Mouse (Mus musculus) forebrain, embryonic 10.5 days (tissue): ENCODE data around the gene Cdyl. TPM values are rescaled to one million over a fixed set of nuclear protein-coding genes. Genes with fewer than 3 reads are reported as not detected.
A peak's percentile ranks its signal among the peaks of the same experiment; 100 is the strongest.

Experiments used
- DNase-seq: peaks from one replicate; pipeline ENCODE4 v3.0.0-alpha.2; 2017; ENCODE audit warnings: low spot score; ENCODE audit errors: extremely low spot score
- H3K27ac ChIP-seq: fragments of 300-500 bp; sonication (generic); 2 replicates; pipeline ENCODE4 v1.5.1; 2016; ENCODE audit warnings: mild to moderate bottlenecking
- H3K27me3 ChIP-seq: fragments of 300-500 bp; sonication (generic); 2 replicates; pipeline ENCODE4 v1.6.1; 2016; ENCODE audit warnings: mild to moderate bottlenecking; ENCODE audit not compliant: poor library complexity, severe bottlenecking
- H3K36me3 ChIP-seq: fragments of 300-500 bp; sonication (generic); replicated peaks from 2 replicates; pipeline ENCODE4 v1.6.1; 2016; ENCODE audit warnings: mild to moderate bottlenecking, moderate library complexity
- H3K4me1 ChIP-seq: fragments of 300-500 bp; sonication (generic); 2 replicates; pipeline ENCODE4 v1.6.1; 2016
- H3K4me3 ChIP-seq: fragments of 300-500 bp; sonication (generic); 2 replicates; pipeline ENCODE4 v1.5.1; 2016; ENCODE audit warnings: mild to moderate bottlenecking, moderate library complexity
- H3K9me3 ChIP-seq: fragments of 300-500 bp; sonication (generic); 2 replicates; pipeline ENCODE4 v1.6.1; 2016; ENCODE audit warnings: mild to moderate bottlenecking, moderate library complexity
- WGBS: fragments of 180-500 bp; shearing (Covaris S2); methylation state at CpG from one replicate; pipeline ENCODE4 v1.1.7; 2016; 5-methylcytosine and 5-hydroxymethylcytosine counted together
- polyA plus RNA-seq: library from polyadenylated mRNA; unstranded; fragments of >200 nt; fragmentation: Nextera tagmentation; extraction: Ambion mirVana; gene quantifications from 2 replicates; pipeline ENCODE4 v1.2.1, GENCODE M21; 2016

Cdyl gene
- polyA plus RNA-seq, 1 experiment from 2014 or later: 10.9 TPM

- no peaks in the 10 kb centered on the region for H3K9me3 ChIP-seq
- H3K36me3 ChIP-seq: no peaks in the 10 kb centered on the region
- DNase-seq: no peak
- H3K27me3 ChIP-seq: no peaks in the 10 kb centered on the region
- WGBS: 79% methylated on average over 3 of the region's 3 CpGs
- H3K4me1 ChIP-seq: peaks cover under 1% of the 10 kb centered on the region; the same call in 1 of the 2 replicates
- H3K27ac ChIP-seq: no peak overlapping the region
- no peak overlapping the region for H3K4me3 ChIP-seq
These were observed 121.1 kb downstream of the Cdyl start for GRCm38 (mm10) chr13:35780714-35781113.

GRCm38 (mm10) chr13:35781755-35782154 is 122.1 kb downstream of the Cdyl start:
- no peak overlapping the region for H3K27ac ChIP-seq
- no peaks in the 10 kb centered on the region for H3K9me3 ChIP-seq
- no peak for DNase-seq
- H3K4me3 ChIP-seq: no peak overlapping the region
- H3K4me1 ChIP-seq: peaks cover 4% of the 10 kb centered on the region; the same call in 1 of the 2 replicates
- H3K27me3 ChIP-seq: no peaks in the 10 kb centered on the region
- H3K36me3 ChIP-seq: no peaks in the 10 kb centered on the region
- whole genome bisulfite sequencing: 72% methylated on average over 3 of the region's 3 CpGs

GRCm38 (mm10) chr13:35782949-35783348 is 123.3 kb downstream of the Cdyl start:
- Histone ChIP-seq H3K4me3 (no peak overlapping the region), H3K36me3 (no peaks in the 10 kb centered on the region), H3K4me1 (peaks cover 4% of the 10 kb centered on the region; the same call in 1 of the 2 replicates), H3K27me3 (no peaks in the 10 kb centered on the region), H3K9me3 (no peaks in the 10 kb centered on the region), H3K27ac (no peak overlapping the region)
- 96% methylated on average over 2 of the region's 2 CpGs for WGBS
- peak; percentile 20 for DNase-seq

- DNase-seq: no peak
- WGBS: 91% methylated on average over 6 of the region's 6 CpGs
- H3K4me3 ChIP-seq: no peak overlapping the region
- H3K4me1 ChIP-seq: peaks cover 4% of the 10 kb centered on the region; the same call in 1 of the 2 replicates
- H3K36me3 ChIP-seq: no peaks in the 10 kb centered on the region
- H3K9me3 ChIP-seq: no peaks in the 10 kb centered on the region
- no peak overlapping the region for H3K27ac ChIP-seq
- no peaks in the 10 kb centered on the region for H3K27me3 ChIP-seq
These were observed 123.9 kb downstream of the Cdyl start for GRCm38 (mm10) chr13:35783576-35783975.

GRCm38 (mm10) chr13:35784281-35784680 is 124.6 kb downstream of the Cdyl start:
- Histone ChIP-seq H3K27me3 (no peaks in the 10 kb centered on the region), H3K36me3 (no peaks in the 10 kb centered on the region), H3K9me3 (no peaks in the 10 kb centered on the region), H3K27ac (no peak overlapping the region), H3K4me3 (no peak overlapping the region), H3K4me1 (peaks cover 4% of the 10 kb centered on the region; the same call in 1 of the 2 replicates)
- DNase-seq: no peak
- 86% methylated on average over 4 of the region's 4 CpGs for WGBS

GRCm38 (mm10) chr13:35785330-35785939 is 125.8 kb downstream of the Cdyl start:
- Histone ChIP-seq H3K4me1 (peaks cover 7% of the 10 kb centered on the region; the same call in 1 of the 2 replicates), H3K36me3 (no peaks in the 10 kb centered on the region), H3K9me3 (no peaks in the 10 kb centered on the region), H3K27me3 (no peaks in the 10 kb centered on the region), H3K4me3 (no peak overlapping the region), H3K27ac (no peak overlapping the region)
- 84% methylated on average over 5 of the region's 5 CpGs for WGBS
- no peak for DNase-seq

- Histone ChIP-seq H3K36me3 (no peaks in the 10 kb centered on the region), H3K9me3 (no peaks in the 10 kb centered on the region), H3K27me3 (no peaks in the 10 kb centered on the region), H3K4me1 (peaks cover 8% of the 10 kb centered on the region; the same call in 1 of the 2 replicates), H3K4me3 (no peak overlapping the region), H3K27ac (no peak overlapping the region)
- DNase-seq: no peak
- 95% methylated on average over 6 of the region's 6 CpGs for WGBS
These were observed 127.2 kb downstream of the Cdyl start for GRCm38 (mm10) chr13:35786726-35787399.

- H3K27me3 ChIP-seq: no peaks in the 10 kb centered on the region
- no peak for DNase-seq
- H3K4me3 ChIP-seq: no peak overlapping the region
- H3K36me3 ChIP-seq: no peaks in the 10 kb centered on the region
- 91% methylated on average over 4 of the region's 4 CpGs for WGBS
- no peak overlapping the region for H3K27ac ChIP-seq
- peaks cover 12% of the 10 kb centered on the region; the same call in 1 of the 2 replicates for H3K4me1 ChIP-seq
- no peaks in the 10 kb centered on the region for H3K9me3 ChIP-seq
These were observed 129.9 kb downstream of the Cdyl start for GRCm38 (mm10) chr13:35789577-35789976.

- Histone ChIP-seq H3K9me3 (no peaks in the 10 kb centered on the region), H3K27me3 (no peaks in the 10 kb centered on the region), H3K36me3 (no peaks in the 10 kb centered on the region), H3K27ac (no peak overlapping the region), H3K4me3 (no peak overlapping the region), H3K4me1 (peaks cover 19% of the 10 kb centered on the region)
- 79% methylated on average over 4 of the region's 4 CpGs for WGBS
- no peak for DNase-seq
These were observed 130.8 kb downstream of the Cdyl start for GRCm38 (mm10) chr13:35790431-35790830.

- Histone ChIP-seq H3K4me3 (no peak overlapping the region), H3K4me1 (peaks cover 31% of the 10 kb centered on the region), H3K27ac (no peak overlapping the region), H3K9me3 (no peaks in the 10 kb centered on the region), H3K36me3 (no peaks in the 10 kb centered on the region), H3K27me3 (no peaks in the 10 kb centered on the region)
- 74% methylated on average over 7 of the region's 7 CpGs for WGBS
- no peak for DNase-seq
These were observed 134.7 kb downstream of the Cdyl start for GRCm38 (mm10) chr13:35794309-35794708.

- Histone ChIP-seq H3K36me3 (no peaks in the 10 kb centered on the region), H3K27ac (0 out of 2 replicates have a peak overlapping the region, but pooled peaks have one; percentile 8), H3K4me1 (peaks cover 31% of the 10 kb centered on the region), H3K27me3 (no peaks in the 10 kb centered on the region), H3K4me3 (no peak overlapping the region), H3K9me3 (no peaks in the 10 kb centered on the region)
- DNase-seq: no peak
- WGBS: 88% methylated on average over 4 of the region's 4 CpGs
These were observed 135.1 kb downstream of the Cdyl start for GRCm38 (mm10) chr13:35794774-35795173.

GRCm38 (mm10) chr13:35795887-35796286 is 136.3 kb downstream of the Cdyl start:
- 53% methylated on average over 2 of the region's 2 CpGs for WGBS
- no peaks in the 10 kb centered on the region for H3K36me3 ChIP-seq
- peaks cover 27% of the 10 kb centered on the region for H3K4me1 ChIP-seq
- no peaks in the 10 kb centered on the region for H3K27me3 ChIP-seq
- 0 out of 2 replicates have a peak overlapping the region, but pooled peaks have one; percentile 35 for H3K27ac ChIP-seq
- no peaks in the 10 kb centered on the region for H3K9me3 ChIP-seq
- H3K4me3 ChIP-seq: no peak overlapping the region
- no peak for DNase-seq

- 53% methylated on average over 4 of the region's 4 CpGs for WGBS
- Histone ChIP-seq H3K9me3 (no peaks in the 10 kb centered on the region), H3K4me3 (no peak overlapping the region), H3K36me3 (no peaks in the 10 kb centered on the region), H3K27ac (0 out of 2 replicates have a peak overlapping the region, but pooled peaks have one; percentile 35), H3K4me1 (peaks cover 27% of the 10 kb centered on the region), H3K27me3 (no peaks in the 10 kb centered on the region)
- no peak for DNase-seq
These were observed 136.7 kb downstream of the Cdyl start for GRCm38 (mm10) chr13:35796352-35796751.
